Mouse (Mus musculus) embryonic fibroblast, embryonic 13.5 days (primary cell): ENCODE results near the gene Catip. TPM values are rescaled to one million over a fixed set of nuclear protein-coding genes. Genes with fewer than 3 reads are reported as not detected.

Experiments
- H3K27ac ChIP-seq: 2 replicates; pipeline ENCODE4 v1.5.1; 2012; ENCODE audit warnings: low read length, control low read depth, inconsistent platforms; ENCODE audit not compliant: insufficient read depth
- H3K4me1 ChIP-seq: 2 replicates; pipeline ENCODE4 v1.6.1; 2011; ENCODE audit warnings: low read length; ENCODE audit not compliant: control insufficient read depth, insufficient read depth
- H3K4me3 ChIP-seq: 2 replicates; pipeline ENCODE4 v1.5.1; 2011; ENCODE audit warnings: mild to moderate bottlenecking, control low read depth, low read length; ENCODE audit not compliant: insufficient read depth
- CTCF ChIP-seq: IDR thresholded peaks from 2 replicates; pipeline ENCODE4 v1.5.1; 2011; ENCODE audit warnings: mild to moderate bottlenecking, control low read depth, low read length, moderate library complexity, borderline replicate concordance; ENCODE audit not compliant: insufficient read depth
- POLR2A ChIP-seq: IDR thresholded peaks from 2 replicates; pipeline ENCODE4 v1.6.1; 2011; ENCODE audit warnings: low read depth, mild to moderate bottlenecking, control low read depth, low read length, moderate library complexity
- polyA plus RNA-seq: library from polyadenylated mRNA; stranded (reverse); fragments of >200 nt; gene quantifications from 2 replicates; pipeline ENCODE4 v1.2.4, GENCODE M21; 2011; ENCODE audit warnings: low read depth; ENCODE audit not compliant: missing spikeins, insufficient read length

Gene Catip
- polyA plus RNA-seq, 1 experiment, result 3.6 TPM

GRCm38 (mm10) chr1:74379058-74379504 is 17.2 kb downstream of the Catip start:
- H3K4me1 ChIP-seq, result no peaks in the 10 kb centered on the region
- no peak overlapping the region for H3K27ac ChIP-seq
- H3K4me3 ChIP-seq, result no peak overlapping the region
- TF ChIP-seq CTCF, result no peak
- TF ChIP-seq POLR2A, result no peak

- H3K4me1 ChIP-seq, result no peaks in the 10 kb centered on the region
- TF ChIP-seq POLR2A, result no peak
- no peak for TF ChIP-seq CTCF
These were observed 18.6 kb downstream of the Catip start for GRCm38 (mm10) chr1:74380484-74380883.

GRCm38 (mm10) chr1:74381588-74382021 is 19.7 kb downstream of the Catip start:
- TF ChIP-seq POLR2A (no peak), CTCF (no peak)
- no peak overlapping the region for H3K4me3 ChIP-seq
- no peaks in the 10 kb centered on the region for H3K4me1 ChIP-seq
- no peak overlapping the region for H3K27ac ChIP-seq

More at GRCm38 (mm10) chr1:74380484-74380883, 18.6 kb downstream of the Catip start:
- no peak overlapping the region for H3K4me3 ChIP-seq
- H3K27ac ChIP-seq, result no peak overlapping the region

GRCm38 (mm10) chr1:74383385-74383784 is 21.5 kb downstream of the Catip start:
- no peaks in the 10 kb centered on the region for H3K4me1 ChIP-seq
- H3K27ac ChIP-seq, result no peak overlapping the region
- no peak overlapping the region for H3K4me3 ChIP-seq
- TF ChIP-seq POLR2A (no peak), CTCF (no peak)

- Histone ChIP-seq H3K4me3 (no peak overlapping the region), H3K27ac (no peak overlapping the region), H3K4me1 (no peaks in the 10 kb centered on the region)
- no peak for TF ChIP-seq POLR2A
- TF ChIP-seq CTCF, result no peak
These were observed 22.6 kb downstream of the Catip start for GRCm38 (mm10) chr1:74384525-74384924.

GRCm38 (mm10) chr1:74385064-74385463 is 23.2 kb downstream of the Catip start:
- no peak overlapping the region for H3K4me3 ChIP-seq
- H3K4me1 ChIP-seq, result no peaks in the 10 kb centered on the region
- TF ChIP-seq POLR2A, result no peak
- TF ChIP-seq CTCF, result no peak
- no peak overlapping the region for H3K27ac ChIP-seq

GRCm38 (mm10) chr1:74385531-74385930 is 23.6 kb downstream of the Catip start:
- TF ChIP-seq CTCF (no peak), POLR2A (no peak)
- H3K4me3 ChIP-seq, result no peak overlapping the region
- H3K27ac ChIP-seq, result no peak overlapping the region
- H3K4me1 ChIP-seq, result no peaks in the 10 kb centered on the region

- no peak for TF ChIP-seq POLR2A
- TF ChIP-seq CTCF, result no peak
- H3K4me3 ChIP-seq, result peak overlapping the region; percentile 41
- no peaks in the 10 kb centered on the region for H3K4me1 ChIP-seq
- H3K27ac ChIP-seq, result peak overlapping the region; percentile 96
These were observed 24.4 kb downstream of the Catip start for GRCm38 (mm10) chr1:74386363-74386713.

- Histone ChIP-seq H3K4me1 (no peaks in the 10 kb centered on the region), H3K4me3 (peak overlapping the region; percentile 41), H3K27ac (peak overlapping the region; percentile 96)
- no peak for TF ChIP-seq CTCF
- peak; percentile 49; the same call in 1 of the 2 replicates for TF ChIP-seq POLR2A
These were observed 24.9 kb downstream of the Catip start for GRCm38 (mm10) chr1:74386714-74387385.

GRCm38 (mm10) chr1:74387386-74387988 is 25.6 kb downstream of the Catip start:
- TF ChIP-seq POLR2A (no peak), CTCF (no peak)
- H3K4me3 ChIP-seq, result peak overlapping the region; percentile 41; the same call in 1 of the 2 replicates
- peak overlapping the region; percentile 96 for H3K27ac ChIP-seq
- no peaks in the 10 kb centered on the region for H3K4me1 ChIP-seq
